Mouse (Mus musculus) myocyte (in vitro differentiated cells): Measurements from ENCODE around the gene Ankrd33.

Source experiments
- MYOG ChIP-seq, 3 experiments: IDR thresholded peaks; one replicate each; pipeline ENCODE4 v1.6.1; 2011; ENCODE audit warnings: control low read depth in 2 of 3, low read depth in 2 of 3, mild to moderate bottlenecking in 2 of 3; ENCODE audit not compliant: insufficient read length in 2 of 3, control insufficient read depth in 1 of 3, insufficient read depth in 1 of 3
- POLR2A ChIP-seq: IDR thresholded peaks from one replicate; pipeline ENCODE4 v1.6.1; 2011; ENCODE audit warnings: low read depth, mild to moderate bottlenecking, control low read depth, moderate library complexity; ENCODE audit not compliant: insufficient read length
- REST ChIP-seq: IDR thresholded peaks from one replicate; pipeline ENCODE4 v1.6.1; 2011; ENCODE audit warnings: mild to moderate bottlenecking, control low read depth, moderate library complexity; ENCODE audit not compliant: insufficient read depth, insufficient read length
- TCF3 ChIP-seq: IDR thresholded peaks from one replicate; pipeline ENCODE4 v1.6.1; 2011; ENCODE audit warnings: low read depth, control low read depth; ENCODE audit not compliant: insufficient read length
- USF1 ChIP-seq: IDR thresholded peaks from one replicate; pipeline ENCODE4 v1.6.1; 2011; ENCODE audit warnings: low read depth, mild to moderate bottlenecking, control low read depth, moderate library complexity

GRCm38 (mm10) chr15:101148604-101149003 lies 33.0 kb downstream of the Ankrd33 start:
- TF ChIP-seq MYOG (IDR thresholded peaks at IDR 0.05; ENCODE audit: control insufficient read depth in 1 of 3, insufficient read depth in 1 of 3, insufficient read length in 2 of 3, low read depth in 2 of 3) (no peak), POLR2A (no peak), USF1 (no peak), REST (no peak), TCF3 (no peak)
